ENCODE assay signal across 7 mouse cellular contexts in the genomic region with DNA sequence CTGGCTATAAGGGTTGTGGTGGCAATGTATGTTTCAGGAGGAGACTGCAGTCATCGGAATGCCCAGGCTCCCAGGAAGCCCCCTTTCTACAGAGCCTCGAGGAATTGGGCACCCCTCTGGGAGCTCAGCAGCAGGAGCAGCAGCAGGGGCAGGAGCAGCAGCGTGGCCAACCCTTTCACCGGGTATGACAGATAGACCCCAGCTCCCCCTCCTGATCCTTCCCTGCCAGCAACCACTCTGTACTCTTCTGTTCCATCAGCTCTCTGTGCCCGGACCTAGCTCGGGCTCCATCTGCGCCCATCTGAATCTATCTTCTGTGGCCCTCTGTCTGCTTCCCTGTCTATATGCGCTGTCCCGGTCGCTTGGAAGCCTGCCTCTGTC. TPM values are rescaled to one million over a fixed set of nuclear protein-coding genes. Genes with fewer than 3 reads are reported as not detected.
DNase-seq lines count a peak whose midpoint lies in the region; ATAC-seq and TF ChIP-seq lines count a peak whose summit lies in the region.

No protein-coding gene starts in this region.

- no peaks in the 10 kb centered on the region for H3K27me3 ChIP-seq in lung, embryonic 15.5 days
- H3K27me3 ChIP-seq in forebrain, embryonic 10.5 days (ENCODE audit: poor library complexity, severe bottlenecking): peaks cover 8% of the 10 kb centered on the region
- no peaks in the 10 kb centered on the region for H3K27me3 ChIP-seq in limb, embryonic 12.5 days
- no peaks in the 10 kb centered on the region for H3K27me3 ChIP-seq in small intestine, adult 2 months (ENCODE audit: control insufficient read depth, insufficient read depth, low read length)

- peaks cover 9% of the 10 kb centered on the region for H3K4me1 ChIP-seq in lung, embryonic 15.5 days
- peaks cover 20% of the 10 kb centered on the region for H3K4me1 ChIP-seq in forebrain, embryonic 10.5 days
- H3K4me1 ChIP-seq in limb, embryonic 12.5 days (replicated peaks): peaks cover 13% of the 10 kb centered on the region
- H3K4me1 ChIP-seq in small intestine, adult 2 months (ENCODE audit: control insufficient read depth, insufficient read depth, insufficient read length, low read length): peaks cover 2% of the 10 kb centered on the region; the same call in 1 of the 2 replicates

- H3K4me3 ChIP-seq in lung, embryonic 15.5 days: peak overlapping the region; percentile 11; the same call in 1 of the 2 replicates
- peak overlapping the region; percentile 54 for H3K4me3 ChIP-seq in forebrain, embryonic 10.5 days
- peak overlapping the region; percentile 34 for H3K4me3 ChIP-seq in limb, embryonic 12.5 days (replicated peaks)
- peak overlapping the region; percentile 13 for H3K4me3 ChIP-seq in small intestine, adult 2 months (ENCODE audit: low read depth, low read length)

- DNase-seq in lung, postnatal 36 days: no peak
- no peak for DNase-seq in forebrain, embryonic 10.5 days (ENCODE audit: extremely low spot score, low spot score)
- DNase-seq in Muller cell, postnatal 12 days (ENCODE audit: inconsistent ontology term): no peak
- no peak for DNase-seq in adrenal gland, postnatal 25 days

- no peak overlapping the region for H3K27ac ChIP-seq in lung, embryonic 15.5 days
- peak overlapping the region; percentile 78 for H3K27ac ChIP-seq in forebrain, embryonic 10.5 days
- no peak overlapping the region for H3K27ac ChIP-seq in limb, embryonic 12.5 days
- H3K27ac ChIP-seq in small intestine, adult 2 months (ENCODE audit: insufficient read depth, low read depth, low read length): no peak overlapping the region

- ATAC-seq in lung, embryonic 15.5 days (ENCODE audit: borderline replicate concordance, extremely low read depth, low FRiP score, low TSS enrichment): peak; percentile 20; the same call in 1 of the 2 replicates
- no peak; the same call in 1 of the 2 replicates for ATAC-seq in limb, embryonic 12.5 days (ENCODE audit: insufficient number of reproducible peaks, insufficient read depth, low FRiP score, low TSS enrichment, low read depth)

- H3K4me2 ChIP-seq in lung, embryonic 15.5 days: peak overlapping the region; percentile 54
- peak overlapping the region; percentile 65 for H3K4me2 ChIP-seq in limb, embryonic 12.5 days

- H3K9ac ChIP-seq in lung, embryonic 15.5 days: peak overlapping the region; percentile 19; the same call in 1 of the 2 replicates
- H3K9ac ChIP-seq in limb, embryonic 12.5 days (replicated peaks): peak overlapping the region; percentile 49

- WGBS in lung, embryonic 15.5 days: 32% methylated on average over 10 of the region's 10 CpGs
- 18% methylated on average over 10 of the region's 10 CpGs for WGBS in forebrain, embryonic 10.5 days
- 25% methylated on average over 10 of the region's 10 CpGs for WGBS in limb, embryonic 12.5 days
- 43% methylated on average over 10 of the region's 10 CpGs for WGBS in small intestine, adult 2 months

- no peaks in the 10 kb centered on the region for H3K9me3 ChIP-seq in lung, embryonic 15.5 days
- no peaks in the 10 kb centered on the region for H3K9me3 ChIP-seq in forebrain, embryonic 10.5 days
- no peaks in the 10 kb centered on the region for H3K9me3 ChIP-seq in limb, embryonic 12.5 days

- no peak for TF ChIP-seq POLR2A in small intestine, adult 2 months (IDR thresholded peaks at IDR 0.05; ENCODE audit: low read depth, low read length)

- TF ChIP-seq CTCF in small intestine, adult 2 months (IDR thresholded peaks at IDR 0.05; ENCODE audit: extremely low read depth, insufficient read length, insufficient replicate concordance, low read depth, low read length): no peak

- no peaks in the 10 kb centered on the region for H3K36me3 ChIP-seq in lung, embryonic 15.5 days
- H3K36me3 ChIP-seq in forebrain, embryonic 10.5 days (replicated peaks): no peaks in the 10 kb centered on the region
- H3K36me3 ChIP-seq in limb, embryonic 12.5 days: no peaks in the 10 kb centered on the region
- peaks cover 8% of the 10 kb centered on the region for H3K36me3 ChIP-seq in small intestine, adult 2 months (ENCODE audit: control insufficient read depth, insufficient read depth, low read length)

RNA-seq across cellular contexts. Expression of a gene that starts 2.0 kb away (rescaled TPM):
- 105 and 116 TPM in 2 replicates for polyA plus RNA-seq in lung, embryonic 15.5 days (2015; fragmentation: Nextera tagmentation; extraction: Ambion mirVana)
- 79.3 and 92.6 TPM in 2 replicates for polyA plus RNA-seq in forebrain, embryonic 10.5 days (2016; fragmentation: Nextera tagmentation; extraction: Ambion mirVana)
- 122 and 123 TPM in 2 replicates for polyA plus RNA-seq in limb, embryonic 12.5 days (2016; fragmentation: Nextera tagmentation; extraction: Ambion mirVana)
- 49.5 and 110 TPM in 2 replicates for polyA plus RNA-seq in small intestine, adult 2 months (2012; rRNA removed)
- 35.4 and 35.9 TPM in 2 replicates for total RNA-seq in adrenal gland, postnatal 25 days (2021)

RNA-seq across cellular contexts. Expression of a gene that starts 32.1 kb away (rescaled TPM):
- polyA plus RNA-seq in lung, embryonic 15.5 days (2015; fragmentation: Nextera tagmentation; extraction: Ambion mirVana): 290 and 301 TPM in 2 replicates
- polyA plus RNA-seq in forebrain, embryonic 10.5 days (2016; fragmentation: Nextera tagmentation; extraction: Ambion mirVana): 174 and 188 TPM in 2 replicates
- 184 and 190 TPM in 2 replicates for polyA plus RNA-seq in limb, embryonic 12.5 days (2016; fragmentation: Nextera tagmentation; extraction: Ambion mirVana)
- polyA plus RNA-seq in small intestine, adult 2 months (2012; rRNA removed): 130 and 182 TPM in 2 replicates
- 199 and 214 TPM in 2 replicates for total RNA-seq in adrenal gland, postnatal 25 days (2021)

RNA-seq across cellular contexts. Expression of a gene that starts 45.2 kb away (rescaled TPM):
- not detected in 2 replicates for polyA plus RNA-seq in lung, embryonic 15.5 days (2015; fragmentation: Nextera tagmentation; extraction: Ambion mirVana)
- not detected in 2 replicates for polyA plus RNA-seq in forebrain, embryonic 10.5 days (2016; fragmentation: Nextera tagmentation; extraction: Ambion mirVana)
- not detected in 2 replicates for polyA plus RNA-seq in limb, embryonic 12.5 days (2016; fragmentation: Nextera tagmentation; extraction: Ambion mirVana)
- polyA plus RNA-seq in small intestine, adult 2 months (2012; rRNA removed): not detected in 2 replicates
- total RNA-seq in adrenal gland, postnatal 25 days (2021): not detected in 2 replicates

RNA-seq across cellular contexts. Expression of a gene that starts 54.2 kb away (rescaled TPM):
- 46.4 and 49.4 TPM in 2 replicates for polyA plus RNA-seq in lung, embryonic 15.5 days (2015; fragmentation: Nextera tagmentation; extraction: Ambion mirVana)
- 73.4 and 77.4 TPM in 2 replicates for polyA plus RNA-seq in forebrain, embryonic 10.5 days (2016; fragmentation: Nextera tagmentation; extraction: Ambion mirVana)
- polyA plus RNA-seq in limb, embryonic 12.5 days (2016; fragmentation: Nextera tagmentation; extraction: Ambion mirVana): 62.6 and 67.0 TPM in 2 replicates
- polyA plus RNA-seq in small intestine, adult 2 months (2012; rRNA removed): 26.0 and 35.4 TPM in 2 replicates
- total RNA-seq in adrenal gland, postnatal 25 days (2021): 74.3 and 87.0 TPM in 2 replicates

RNA-seq across cellular contexts. Expression of a gene that starts 54.9 kb away (rescaled TPM):
- polyA plus RNA-seq in lung, embryonic 15.5 days (2015; fragmentation: Nextera tagmentation; extraction: Ambion mirVana): 165 and 178 TPM in 2 replicates
- 172 and 174 TPM in 2 replicates for polyA plus RNA-seq in forebrain, embryonic 10.5 days (2016; fragmentation: Nextera tagmentation; extraction: Ambion mirVana)
- 134 and 139 TPM in 2 replicates for polyA plus RNA-seq in limb, embryonic 12.5 days (2016; fragmentation: Nextera tagmentation; extraction: Ambion mirVana)
- 99.8 and 167 TPM in 2 replicates for polyA plus RNA-seq in small intestine, adult 2 months (2012; rRNA removed)
- total RNA-seq in adrenal gland, postnatal 25 days (2021): 148 and 150 TPM in 2 replicates
